Mouse (Mus musculus): Measurements from ENCODE around the gene Atp2b1. TPM values are rescaled to one million over a fixed set of nuclear protein-coding genes. Genes with fewer than 3 reads are reported as not detected.

Atp2b1 gene
- polyA plus RNA-seq, 1 experiment from 2014 or later, result 164 TPM

- peak overlapping the region; percentile 24 for H3K4me2 ChIP-seq (replicated peaks; ENCODE audit: low read depth, low read length)
- H3K4me1 ChIP-seq (ENCODE audit: insufficient read depth, low read length), result peaks cover 14% of the 10 kb centered on the region; the same call in 1 of the 2 replicates
- no peak overlapping the region for H3K9ac ChIP-seq (replicated peaks; ENCODE audit: low read length)
- peak; percentile 54 for ATAC-seq (ENCODE audit: low FRiP score, low TSS enrichment)
- no peak overlapping the region for H3K4me3 ChIP-seq (ENCODE audit: low read length)
- no peaks in the 10 kb centered on the region for H3K27me3 ChIP-seq (ENCODE audit: insufficient read depth, low read length)
- H3K27ac ChIP-seq (ENCODE audit: low read length), result peak overlapping the region; percentile 9; the same call in 1 of the 2 replicates
- 67% methylated on average over 21 of the region's 21 CpGs for WGBS
- H3K36me3 ChIP-seq (ENCODE audit: insufficient read depth, low read length), result no peaks in the 10 kb centered on the region
- no peaks in the 10 kb centered on the region for H3K9me3 ChIP-seq (ENCODE audit: low read length)
These were observed 123.2 kb downstream of the Atp2b1 start for GRCm38 (mm10) chr10:99037185-99038065.

GRCm38 (mm10) chr10:99038866-99039265 is 124.7 kb downstream of the Atp2b1 start:
- Histone ChIP-seq H3K27me3 (ENCODE audit: insufficient read depth, low read length) (no peaks in the 10 kb centered on the region), H3K4me2 (replicated peaks; ENCODE audit: low read depth, low read length) (no peak overlapping the region), H3K9me3 (ENCODE audit: low read length) (no peaks in the 10 kb centered on the region), H3K9ac (replicated peaks; ENCODE audit: low read length) (no peak overlapping the region), H3K27ac (ENCODE audit: low read length) (no peak overlapping the region), H3K36me3 (ENCODE audit: insufficient read depth, low read length) (no peaks in the 10 kb centered on the region), H3K4me1 (ENCODE audit: insufficient read depth, low read length) (peaks cover 14% of the 10 kb centered on the region; the same call in 1 of the 2 replicates), H3K4me3 (ENCODE audit: low read length) (no peak overlapping the region)
- no peak for ATAC-seq (ENCODE audit: low FRiP score, low TSS enrichment)
- WGBS, result 60% methylated on average over 3 of the region's 3 CpGs

GRCm38 (mm10) chr10:99040171-99040570 is 126.0 kb downstream of the Atp2b1 start:
- Histone ChIP-seq H3K4me2 (replicated peaks; ENCODE audit: low read depth, low read length) (no peak overlapping the region), H3K27ac (ENCODE audit: low read length) (no peak overlapping the region), H3K4me1 (ENCODE audit: insufficient read depth, low read length) (peaks cover 14% of the 10 kb centered on the region; the same call in 1 of the 2 replicates), H3K9me3 (ENCODE audit: low read length) (no peaks in the 10 kb centered on the region), H3K9ac (replicated peaks; ENCODE audit: low read length) (no peak overlapping the region), H3K36me3 (ENCODE audit: insufficient read depth, low read length) (no peaks in the 10 kb centered on the region), H3K27me3 (ENCODE audit: insufficient read depth, low read length) (no peaks in the 10 kb centered on the region), H3K4me3 (ENCODE audit: low read length) (no peak overlapping the region)
- 85% methylated on average over 5 of the region's 5 CpGs for WGBS
- no peak for ATAC-seq (ENCODE audit: low FRiP score, low TSS enrichment)

DNA sequence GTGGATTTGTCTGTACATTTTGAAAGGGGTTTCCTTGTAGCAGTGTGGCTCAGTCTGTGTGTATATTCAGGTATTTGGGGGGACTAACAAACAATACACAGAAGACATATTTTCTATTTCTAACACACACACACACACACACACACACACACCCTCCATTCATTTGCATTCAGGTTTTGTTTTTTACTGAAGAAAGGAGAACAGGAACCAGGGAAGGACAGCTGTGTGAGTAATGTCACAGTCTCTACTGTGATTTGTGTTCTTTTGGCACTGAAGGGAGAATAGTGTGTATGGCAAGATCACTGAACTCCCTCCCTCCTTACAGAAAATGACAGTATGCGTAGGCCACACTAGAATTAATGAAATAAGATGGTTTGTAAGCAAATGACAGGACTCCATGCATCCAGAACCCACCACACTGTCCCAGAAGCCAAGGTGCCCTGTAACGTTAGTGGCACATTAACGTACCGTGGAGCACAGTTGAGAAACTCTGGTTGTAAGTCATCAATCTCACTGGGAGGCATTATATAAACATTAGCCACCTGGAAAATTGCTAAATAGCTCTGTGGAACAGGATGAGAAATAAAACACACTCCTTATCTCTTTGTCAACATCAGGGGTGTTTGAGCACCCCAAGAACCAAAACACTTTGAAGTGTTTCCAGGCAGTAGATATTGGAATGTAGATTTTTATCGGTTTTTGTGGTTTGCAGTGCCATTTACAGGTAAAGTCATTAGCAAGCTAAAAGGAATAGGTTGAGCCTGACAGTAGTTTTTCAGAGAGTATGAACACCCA is 132.7 kb downstream of the Atp2b1 start:
- Histone ChIP-seq H3K9me3 (ENCODE audit: low read length) (no peaks in the 10 kb centered on the region), H3K27me3 (ENCODE audit: insufficient read depth, low read length) (no peaks in the 10 kb centered on the region), H3K4me2 (replicated peaks; ENCODE audit: low read depth, low read length) (no peak overlapping the region; the same call in 1 of the 2 replicates), H3K9ac (replicated peaks; ENCODE audit: low read length) (no peak overlapping the region), H3K4me3 (ENCODE audit: low read length) (no peak overlapping the region), H3K27ac (ENCODE audit: low read length) (no peak overlapping the region), H3K4me1 (ENCODE audit: insufficient read depth, low read length) (peaks cover 11% of the 10 kb centered on the region), H3K36me3 (ENCODE audit: insufficient read depth, low read length) (no peaks in the 10 kb centered on the region)
- peak; percentile 78; the same call in 1 of the 2 replicates for ATAC-seq (ENCODE audit: low FRiP score, low TSS enrichment)
- WGBS, result 20% methylated on average over 5 of the region's 5 CpGs

DNA sequence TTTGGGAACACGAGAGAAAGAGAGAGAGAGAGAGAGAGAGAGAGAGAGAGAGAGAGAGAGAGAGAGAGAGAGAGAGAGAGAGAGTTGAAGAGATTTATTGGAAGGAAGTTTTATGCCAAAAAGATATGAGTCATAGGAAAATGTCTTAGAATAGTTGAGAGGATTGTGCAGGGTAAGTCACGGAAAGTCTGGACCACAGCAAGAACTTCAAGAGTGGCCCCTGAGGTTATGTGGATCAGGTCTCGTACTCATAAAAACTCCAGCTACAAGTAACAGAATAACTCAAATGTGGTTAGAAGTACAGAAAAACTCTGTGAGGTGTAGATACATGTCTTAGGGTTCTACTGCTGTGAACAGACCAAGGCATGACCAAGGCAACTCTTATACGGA is 133.3 kb downstream of the Atp2b1 start:
- Histone ChIP-seq H3K9ac (replicated peaks; ENCODE audit: low read length) (no peak overlapping the region), H3K9me3 (ENCODE audit: low read length) (no peaks in the 10 kb centered on the region), H3K27ac (ENCODE audit: low read length) (no peak overlapping the region), H3K4me2 (replicated peaks; ENCODE audit: low read depth, low read length) (no peak overlapping the region), H3K4me1 (ENCODE audit: insufficient read depth, low read length) (peaks cover 11% of the 10 kb centered on the region), H3K27me3 (ENCODE audit: insufficient read depth, low read length) (no peaks in the 10 kb centered on the region), H3K36me3 (ENCODE audit: insufficient read depth, low read length) (no peaks in the 10 kb centered on the region), H3K4me3 (ENCODE audit: low read length) (no peak overlapping the region)
- no peak for ATAC-seq (ENCODE audit: low FRiP score, low TSS enrichment)
- WGBS, result 49% methylated on average over 4 of the region's 4 CpGs

DNA sequence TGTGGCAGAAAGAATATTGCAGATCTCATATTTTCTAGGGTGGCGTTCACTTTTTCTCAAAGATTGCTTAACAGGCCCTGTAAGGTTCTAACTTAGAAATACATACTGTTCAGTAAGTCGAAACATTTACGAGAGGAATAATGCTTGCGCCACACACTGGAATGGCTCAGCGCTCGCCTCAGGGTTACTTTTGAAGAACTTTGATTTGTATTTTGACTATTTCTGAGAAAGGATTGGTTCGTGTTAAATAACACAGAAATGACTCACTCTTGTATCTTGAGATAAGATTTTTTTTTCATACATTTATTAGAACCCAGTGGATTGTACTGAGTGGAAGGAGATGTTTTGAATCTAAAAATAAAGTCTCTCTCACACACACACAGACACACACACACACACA is 135.9 kb downstream of the Atp2b1 start:
- Histone ChIP-seq H3K4me2 (replicated peaks; ENCODE audit: low read depth, low read length) (no peak overlapping the region), H3K27me3 (ENCODE audit: insufficient read depth, low read length) (no peaks in the 10 kb centered on the region), H3K9me3 (ENCODE audit: low read length) (no peaks in the 10 kb centered on the region), H3K27ac (ENCODE audit: low read length) (no peak overlapping the region), H3K4me1 (ENCODE audit: insufficient read depth, low read length) (peaks cover 11% of the 10 kb centered on the region), H3K36me3 (ENCODE audit: insufficient read depth, low read length) (no peaks in the 10 kb centered on the region), H3K4me3 (ENCODE audit: low read length) (no peak overlapping the region), H3K9ac (replicated peaks; ENCODE audit: low read length) (no peak overlapping the region)
- WGBS, result 81% methylated on average over 7 of the region's 7 CpGs
- ATAC-seq (ENCODE audit: low FRiP score, low TSS enrichment), result no peak

- no peaks in the 10 kb centered on the region for H3K9me3 ChIP-seq (ENCODE audit: low read length)
- no peak for ATAC-seq (ENCODE audit: low FRiP score, low TSS enrichment)
- H3K4me3 ChIP-seq (ENCODE audit: low read length), result no peak overlapping the region
- H3K4me2 ChIP-seq (replicated peaks; ENCODE audit: low read depth, low read length), result no peak overlapping the region
- H3K27ac ChIP-seq (ENCODE audit: low read length), result no peak overlapping the region
- H3K4me1 ChIP-seq (ENCODE audit: insufficient read depth, low read length), result no peaks in the 10 kb centered on the region
- H3K9ac ChIP-seq (replicated peaks; ENCODE audit: low read length), result no peak overlapping the region
- no peaks in the 10 kb centered on the region for H3K27me3 ChIP-seq (ENCODE audit: insufficient read depth, low read length)
- H3K36me3 ChIP-seq (ENCODE audit: insufficient read depth, low read length), result no peaks in the 10 kb centered on the region
These were observed 138.9 kb downstream of the Atp2b1 start for GRCm38 (mm10) chr10:99053111-99053510.

DNA sequence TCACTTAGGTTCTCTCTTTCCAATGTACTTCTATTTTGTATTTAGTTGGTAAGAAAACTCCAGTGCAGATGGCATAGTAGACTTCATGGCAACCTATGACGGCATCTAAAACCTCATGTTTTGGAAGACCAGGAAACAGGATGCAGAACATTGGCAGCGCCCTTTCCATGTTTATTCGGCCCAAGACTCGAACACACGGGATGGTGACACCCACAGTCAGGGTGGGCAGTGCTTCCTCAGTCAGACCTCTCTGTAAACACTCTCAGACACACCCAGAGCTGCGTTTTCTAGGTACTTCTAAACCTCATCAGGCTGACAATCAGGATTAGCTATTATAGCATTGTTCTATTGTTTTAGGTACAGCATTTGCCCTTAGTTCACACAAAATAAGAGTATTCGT is 146.4 kb downstream of the Atp2b1 start:
- H3K4me2 ChIP-seq (replicated peaks; ENCODE audit: low read depth, low read length), result no peak overlapping the region
- WGBS, result 92% methylated on average over 7 of the region's 7 CpGs
- no peak for ATAC-seq (ENCODE audit: low FRiP score, low TSS enrichment)
- no peaks in the 10 kb centered on the region for H3K4me1 ChIP-seq (ENCODE audit: insufficient read depth, low read length)
- H3K27me3 ChIP-seq (ENCODE audit: insufficient read depth, low read length), result no peaks in the 10 kb centered on the region
- H3K4me3 ChIP-seq (ENCODE audit: low read length), result no peak overlapping the region
- no peak overlapping the region for H3K27ac ChIP-seq (ENCODE audit: low read length)
- H3K9me3 ChIP-seq (ENCODE audit: low read length), result no peaks in the 10 kb centered on the region
- no peak overlapping the region for H3K9ac ChIP-seq (replicated peaks; ENCODE audit: low read length)
- no peaks in the 10 kb centered on the region for H3K36me3 ChIP-seq (ENCODE audit: insufficient read depth, low read length)

- WGBS, result 90% methylated on average over 10 of the region's 10 CpGs
- Histone ChIP-seq H3K4me1 (ENCODE audit: insufficient read depth, low read length) (no peaks in the 10 kb centered on the region), H3K9me3 (ENCODE audit: low read length) (no peaks in the 10 kb centered on the region), H3K36me3 (ENCODE audit: insufficient read depth, low read length) (no peaks in the 10 kb centered on the region), H3K9ac (replicated peaks; ENCODE audit: low read length) (no peak overlapping the region), H3K27ac (ENCODE audit: low read length) (no peak overlapping the region), H3K4me2 (replicated peaks; ENCODE audit: low read depth, low read length) (no peak overlapping the region), H3K27me3 (ENCODE audit: insufficient read depth, low read length) (no peaks in the 10 kb centered on the region), H3K4me3 (ENCODE audit: low read length) (no peak overlapping the region)
- ATAC-seq (ENCODE audit: low FRiP score, low TSS enrichment), result no peak
These were observed 147.2 kb downstream of the Atp2b1 start for GRCm38 (mm10) chr10:99061418-99061817.

- Histone ChIP-seq H3K4me2 (replicated peaks; ENCODE audit: low read depth, low read length) (no peak overlapping the region), H3K9me3 (ENCODE audit: low read length) (no peaks in the 10 kb centered on the region), H3K27ac (ENCODE audit: low read length) (no peak overlapping the region), H3K36me3 (ENCODE audit: insufficient read depth, low read length) (no peaks in the 10 kb centered on the region), H3K4me3 (ENCODE audit: low read length) (no peak overlapping the region), H3K27me3 (ENCODE audit: insufficient read depth, low read length) (no peaks in the 10 kb centered on the region), H3K4me1 (ENCODE audit: insufficient read depth, low read length) (no peaks in the 10 kb centered on the region), H3K9ac (replicated peaks; ENCODE audit: low read length) (no peak overlapping the region)
- WGBS, result 66% methylated on average over 5 of the region's 5 CpGs
- ATAC-seq (ENCODE audit: low FRiP score, low TSS enrichment), result no peak
These were observed 148.3 kb downstream of the Atp2b1 start for GRCm38 (mm10) chr10:99062546-99062945.

Measured in kidney, embryonic 16.5 days (tissue).